Mouse (Mus musculus) forebrain, embryonic 14.5 days (tissue): ENCODE measurements at regions not wholly inside any gene's neighbourhood (a gene's known extent, or its start where the extent isn't known, plus 50 kb on each side); places are given as distances from the start of the nearest gene placed in this dataset.

ENCODE experiments used
- ATAC-seq: fragments of 200-750 bp; cut with Nextera tagmentation; 2 replicates; pipeline ENCODE4 v1.8.0; 2017; ENCODE audit warnings: mild to moderate bottlenecking, moderate library complexity
- DNase-seq: peaks from one replicate; pipeline ENCODE4 v3.0.0-alpha.2; 2015; ENCODE audit warnings: low spot score
- H3K27ac ChIP-seq: fragments of 300-500 bp; sonication (generic); 2 replicates; pipeline ENCODE4 v1.5.1; 2014; ENCODE audit warnings: low read depth, mild to moderate bottlenecking, control low read depth, low read length, moderate library complexity
- H3K27me3 ChIP-seq: fragments of 300-500 bp; sonication (generic); replicated peaks from 2 replicates; pipeline ENCODE4 v1.6.1; 2014; ENCODE audit warnings: low read length, control low read depth, mixed read lengths; ENCODE audit not compliant: control insufficient read depth, insufficient read depth
- H3K36me3 ChIP-seq: fragments of 300-500 bp; sonication (generic); 2 replicates; pipeline ENCODE4 v1.6.1; 2014; ENCODE audit warnings: low read length, control low read depth; ENCODE audit not compliant: control insufficient read depth, insufficient read depth
- H3K4me1 ChIP-seq: fragments of 300-500 bp; sonication (generic); 2 replicates; pipeline ENCODE4 v1.6.1; 2014; ENCODE audit warnings: antibody characterized with exemption, low read length, control low read depth; ENCODE audit not compliant: control insufficient read depth, insufficient read depth
- H3K4me2 ChIP-seq: fragments of 300-500 bp; sonication (generic); 2 replicates; pipeline ENCODE4 v1.6.1; 2014; ENCODE audit warnings: mild to moderate bottlenecking, control low read depth, low read length
- H3K4me3 ChIP-seq: fragments of 300-500 bp; sonication (generic); 2 replicates; pipeline ENCODE4 v1.5.1; 2014; ENCODE audit warnings: low read depth, low read length, control low read depth
- H3K9ac ChIP-seq: fragments of 300-500 bp; sonication (generic); 2 replicates; pipeline ENCODE4 v1.6.1; 2014; ENCODE audit warnings: mild to moderate bottlenecking, low read length, control low read depth, moderate library complexity
- H3K9me3 ChIP-seq: fragments of 300-500 bp; sonication (generic); replicated peaks from 2 replicates; pipeline ENCODE4 v1.6.1; 2016; ENCODE audit warnings: low read length, control low read depth, mixed read lengths; ENCODE audit not compliant: control insufficient read depth
- WGBS: fragments of 180-500 bp; shearing (Covaris S2); extraction: QIAGEN DNeasy Blood & Tissue Kit; methylation state at CpG from one replicate; pipeline ENCODE4 v1.1.7; 2014; 5-methylcytosine and 5-hydroxymethylcytosine counted together

GRCm38 (mm10) chr1:185096741-185097140, 97.4 kb upstream of the Mark1 start:
- H3K4me3 ChIP-seq = no peak overlapping the region
- H3K9ac ChIP-seq = no peak overlapping the region
- H3K27ac ChIP-seq = no peak overlapping the region
- no peak overlapping the region for H3K4me2 ChIP-seq
- H3K9me3 ChIP-seq = no peaks in the 10 kb centered on the region
- no peaks in the 10 kb centered on the region for H3K27me3 ChIP-seq
- H3K36me3 ChIP-seq = no peaks in the 10 kb centered on the region
- peaks cover 11% of the 10 kb centered on the region for H3K4me1 ChIP-seq
- WGBS = 86% methylated on average over 4 of the region's 4 CpGs
- ATAC-seq (no peak), DNase-seq (no peak)

- Histone ChIP-seq H3K4me2 (no peak overlapping the region), H3K36me3 (no peaks in the 10 kb centered on the region), H3K9ac (no peak overlapping the region), H3K4me3 (no peak overlapping the region), H3K27ac (no peak overlapping the region), H3K9me3 (no peaks in the 10 kb centered on the region), H3K4me1 (no peaks in the 10 kb centered on the region), H3K27me3 (no peaks in the 10 kb centered on the region)
- ATAC-seq (no peak), DNase-seq (no peak)
- WGBS = 89% methylated on average over 5 of the region's 5 CpGs
These were observed 93.4 kb upstream of the Mark1 start for GRCm38 (mm10) chr1:185092757-185093156.

GRCm38 (mm10) chr1:185091816-185092558, 92.6 kb upstream of the Mark1 start:
- no peak for DNase-seq
- Histone ChIP-seq H3K9me3 (no peaks in the 10 kb centered on the region), H3K4me1 (no peaks in the 10 kb centered on the region), H3K4me2 (no peak overlapping the region), H3K36me3 (no peaks in the 10 kb centered on the region), H3K27me3 (no peaks in the 10 kb centered on the region), H3K27ac (no peak overlapping the region), H3K4me3 (no peak overlapping the region), H3K9ac (no peak overlapping the region)
- 65% methylated on average over 21 of the region's 21 CpGs for WGBS
- ATAC-seq = no peak

GRCm38 (mm10) chr1:185089196-185089595, 89.8 kb upstream of the Mark1 start:
- ATAC-seq (no peak), DNase-seq (no peak)
- Histone ChIP-seq H3K27ac (no peak overlapping the region), H3K9ac (no peak overlapping the region), H3K36me3 (no peaks in the 10 kb centered on the region), H3K9me3 (no peaks in the 10 kb centered on the region), H3K27me3 (no peaks in the 10 kb centered on the region), H3K4me1 (no peaks in the 10 kb centered on the region), H3K4me2 (no peak overlapping the region), H3K4me3 (no peak overlapping the region)
- 87% methylated on average over 2 of the region's 2 CpGs for WGBS

GRCm38 (mm10) chr1:185083191-185083590, 83.8 kb upstream of the Mark1 start:
- Histone ChIP-seq H3K9ac (no peak overlapping the region), H3K4me3 (no peak overlapping the region), H3K9me3 (no peaks in the 10 kb centered on the region), H3K27me3 (no peaks in the 10 kb centered on the region), H3K27ac (no peak overlapping the region), H3K36me3 (no peaks in the 10 kb centered on the region), H3K4me2 (no peak overlapping the region), H3K4me1 (peaks cover 6% of the 10 kb centered on the region)
- no peak for DNase-seq
- ATAC-seq = no peak
- WGBS = 78% methylated on average over 5 of the region's 5 CpGs

GRCm38 (mm10) chr1:185080118-185080517, 80.7 kb upstream of the Mark1 start:
- Histone ChIP-seq H3K4me1 (peaks cover 6% of the 10 kb centered on the region), H3K27me3 (no peaks in the 10 kb centered on the region), H3K9ac (no peak overlapping the region), H3K4me3 (no peak overlapping the region), H3K9me3 (no peaks in the 10 kb centered on the region), H3K27ac (no peak overlapping the region), H3K36me3 (no peaks in the 10 kb centered on the region), H3K4me2 (no peak overlapping the region)
- ATAC-seq (no peak), DNase-seq (no peak)
- 17% methylated on average over 3 of the region's 3 CpGs for WGBS

- no peaks in the 10 kb centered on the region for H3K27me3 ChIP-seq
- ATAC-seq = peak; percentile 18; the same call in 1 of the 2 replicates
- no peak overlapping the region for H3K4me3 ChIP-seq
- no peaks in the 10 kb centered on the region for H3K36me3 ChIP-seq
- H3K4me2 ChIP-seq = no peak overlapping the region
- WGBS = 17% methylated on average over 5 of the region's 5 CpGs
- H3K4me1 ChIP-seq = peaks cover 6% of the 10 kb centered on the region
- peak overlapping the region; percentile 27; the same call in 1 of the 2 replicates for H3K27ac ChIP-seq
- no peaks in the 10 kb centered on the region for H3K9me3 ChIP-seq
- peak overlapping the region; percentile 13; the same call in 1 of the 2 replicates for H3K9ac ChIP-seq
- DNase-seq = no peak
These were observed 80.0 kb upstream of the Mark1 start for GRCm38 (mm10) chr1:185079331-185079880.

GRCm38 (mm10) chr1:185074001-185074400, 74.6 kb upstream of the Mark1 start:
- DNase-seq (no peak), ATAC-seq (no peak)
- Histone ChIP-seq H3K4me3 (no peak overlapping the region), H3K4me2 (no peak overlapping the region), H3K27ac (no peak overlapping the region), H3K9me3 (no peaks in the 10 kb centered on the region), H3K9ac (no peak overlapping the region), H3K36me3 (no peaks in the 10 kb centered on the region), H3K4me1 (no peaks in the 10 kb centered on the region; the same call in 1 of the 2 replicates), H3K27me3 (no peaks in the 10 kb centered on the region)
- WGBS = 89% methylated on average over 5 of the region's 5 CpGs

GRCm38 (mm10) chr1:185072766-185073165, 73.4 kb upstream of the Mark1 start:
- ATAC-seq (no peak), DNase-seq (no peak)
- no peaks in the 10 kb centered on the region for H3K9me3 ChIP-seq
- H3K27ac ChIP-seq = no peak overlapping the region
- 78% methylated on average over 6 of the region's 6 CpGs for WGBS
- H3K4me2 ChIP-seq = no peak overlapping the region
- no peaks in the 10 kb centered on the region for H3K4me1 ChIP-seq
- no peak overlapping the region for H3K4me3 ChIP-seq
- no peak overlapping the region for H3K9ac ChIP-seq
- no peaks in the 10 kb centered on the region for H3K27me3 ChIP-seq
- no peaks in the 10 kb centered on the region for H3K36me3 ChIP-seq
